Mouse (Mus musculus): ENCODE results near the gene Pter. TPM values are rescaled to one million over a fixed set of nuclear protein-coding genes. Genes with fewer than 3 reads are reported as not detected.

The Pter gene
- total and polyA plus RNA-seq, 3 experiments: 27.2 to 90.9 (median 53.7) TPM

DNA sequence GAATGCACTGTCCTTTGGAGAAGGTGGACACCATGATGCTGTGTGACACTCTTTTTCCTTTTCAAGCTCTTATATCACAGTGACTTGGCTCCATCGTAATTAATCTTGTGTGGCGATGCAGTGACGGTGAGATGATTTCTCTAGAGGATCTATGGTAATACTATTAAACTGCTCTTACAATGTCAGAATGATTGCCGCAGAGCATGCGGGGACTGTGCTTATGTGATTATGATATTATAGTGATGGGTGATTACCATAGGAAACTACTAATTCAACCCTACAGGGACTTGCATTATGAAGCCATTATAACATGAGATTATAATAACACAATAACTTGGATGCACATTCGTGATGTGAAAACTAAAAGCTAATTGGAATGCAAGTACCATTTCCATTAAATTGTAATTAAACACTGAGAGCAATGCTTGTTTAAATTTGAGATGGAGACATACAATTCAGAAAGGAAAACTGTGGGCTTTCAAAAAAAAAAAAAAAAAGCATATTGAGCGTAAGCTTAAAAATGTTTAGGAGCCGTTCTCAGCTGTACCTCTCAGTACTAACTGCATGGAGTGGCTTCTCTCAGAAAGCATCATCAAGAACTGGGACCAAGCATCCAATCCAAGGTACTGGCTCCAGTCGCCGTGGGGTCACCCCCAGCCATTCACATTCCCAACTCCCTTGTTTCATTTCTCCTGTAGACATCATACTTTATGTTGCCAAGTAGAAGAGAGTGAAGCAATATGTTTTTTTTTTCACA is 13.8 kb downstream of the Pter start:
- peaks cover 0 to 12% of the 10 kb centered on the region in 2 experiments; a peak in 2 of 4 replicates for H3K4me1 ChIP-seq (ENCODE audit: control insufficient read depth in 1 of 2, insufficient read depth in 2 of 2)
- H3K36me3 ChIP-seq (replicated peaks in 1 of 2; ENCODE audit: control insufficient read depth in 1 of 2, insufficient read depth in 1 of 2, low read length in 1 of 2): peaks cover 5 to 31% of the 10 kb centered on the region in 2 experiments
- in situ Hi-C loops (cut with MboI; ENCODE audit: low pct_ligation_motif_present, low pct_unique_long_range_greater_than_20kb, low sequenced_read_pairs) (no loop called here), dilution Hi-C loops (cut with MboI; ENCODE audit: extremely low pct_ligation_motif_present, extremely low pct_unique_long_range_greater_than_20kb, low sequenced_read_pairs) (no loop called here)
- no peaks in the 10 kb centered on the region for H3K79me2 ChIP-seq (replicated peaks; ENCODE audit: control insufficient read depth, extremely low read depth, insufficient read depth, poor library complexity, severe bottlenecking)
- H3K4me2 ChIP-seq (ENCODE audit: insufficient read depth, low read depth, poor library complexity, severe bottlenecking): no peak overlapping the region
- no peaks in the 10 kb centered on the region for H3K27me3 ChIP-seq (replicated peaks)
- TF ChIP-seq ZKSCAN1 (IDR thresholded peaks at IDR 0.05; ENCODE audit: borderline replicate concordance, low read depth, low read length) (no peak), CHD1 (IDR thresholded peaks at IDR 0.05; ENCODE audit: low read depth, low read length) (no peak), PAX5 (IDR thresholded peaks at IDR 0.05; ENCODE audit: low read length) (no peak), CTCF (conservative IDR thresholded peaks at IDR 0.05 in 1 of 2, IDR thresholded peaks at IDR 0.05 in 1 of 2; ENCODE audit: low read depth in 2 of 2, low read length in 2 of 2) (no peak), MAX (IDR thresholded peaks at IDR 0.05; ENCODE audit: low read length) (no peak), USF2 (conservative IDR thresholded peaks at IDR 0.05; ENCODE audit: low read depth, low read length) (no peak), USF1 (IDR thresholded peaks at IDR 0.05; ENCODE audit: low read depth, low read length) (no peak), JUN (IDR thresholded peaks at IDR 0.05; ENCODE audit: insufficient read depth, low read depth, low read length) (no peak)
- H3K4me3 ChIP-seq (replicated peaks in 1 of 3; ENCODE audit: low read depth in 2 of 3, low read length in 2 of 3, poor library complexity in 1 of 3): no peak overlapping the region
- no peaks in the 10 kb centered on the region for H3K9me3 ChIP-seq (replicated peaks; ENCODE audit: low read length)
- DNase-seq (ENCODE audit: extremely low read depth): no peak
- H3K27ac ChIP-seq (ENCODE audit: insufficient read depth, low read depth): no peak overlapping the region
- no peak overlapping the region for H3K9ac ChIP-seq (ENCODE audit: insufficient read depth, low read depth)

- in situ Hi-C loops (cut with MboI; ENCODE audit: low pct_ligation_motif_present, low pct_unique_long_range_greater_than_20kb, low sequenced_read_pairs) (no loop called here), dilution Hi-C loops (cut with MboI; ENCODE audit: extremely low pct_ligation_motif_present, extremely low pct_unique_long_range_greater_than_20kb, low sequenced_read_pairs) (no loop called here)
- Histone ChIP-seq H3K4me2 (ENCODE audit: insufficient read depth, low read depth, poor library complexity, severe bottlenecking) (no peak overlapping the region), H3K4me1 (ENCODE audit: control insufficient read depth in 1 of 2, insufficient read depth in 2 of 2) (peaks cover 0 to 9% of the 10 kb centered on the region in 2 experiments; a peak in 2 of 4 replicates), H3K27ac (ENCODE audit: insufficient read depth, low read depth) (no peak overlapping the region), H3K9me3 (replicated peaks; ENCODE audit: low read length) (no peaks in the 10 kb centered on the region), H3K27me3 (replicated peaks) (no peaks in the 10 kb centered on the region), H3K79me2 (replicated peaks; ENCODE audit: control insufficient read depth, extremely low read depth, insufficient read depth, poor library complexity, severe bottlenecking) (no peaks in the 10 kb centered on the region), H3K36me3 (replicated peaks in 1 of 2; ENCODE audit: control insufficient read depth in 1 of 2, insufficient read depth in 1 of 2, low read length in 1 of 2) (peaks cover 5 to 31% of the 10 kb centered on the region in 2 experiments), H3K4me3 (replicated peaks in 1 of 3; ENCODE audit: low read depth in 2 of 3, low read length in 2 of 3, poor library complexity in 1 of 3) (no peak overlapping the region), H3K9ac (ENCODE audit: insufficient read depth, low read depth) (no peak overlapping the region)
- DNase-seq (ENCODE audit: extremely low read depth): no peak
- TF ChIP-seq MAFK (IDR thresholded peaks at IDR 0.05; ENCODE audit: insufficient replicate concordance, low read length): no peak
- no peak for TF ChIP-seq JUN (IDR thresholded peaks at IDR 0.05; ENCODE audit: insufficient read depth, low read depth, low read length)
- TF ChIP-seq EP300 (IDR thresholded peaks at IDR 0.05; ENCODE audit: low read length): no peak
- TF ChIP-seq SMC3 (IDR thresholded peaks at IDR 0.05; ENCODE audit: low read depth, low read length): no peak
- TF ChIP-seq HCFC1 (IDR thresholded peaks at IDR 0.05; ENCODE audit: low read depth, low read length): no peak
- no peak for TF ChIP-seq MAZ (IDR thresholded peaks at IDR 0.05; ENCODE audit: low read depth, low read length)
- TF ChIP-seq NELFE (IDR thresholded peaks at IDR 0.05; ENCODE audit: low read depth, low read length): no peak
- TF ChIP-seq ELF1 (IDR thresholded peaks at IDR 0.05; ENCODE audit: low read depth, low read length): no peak
- no peak for TF ChIP-seq GABPA (IDR thresholded peaks at IDR 0.05; ENCODE audit: insufficient replicate concordance, low read depth, low read length)
- no peak for TF ChIP-seq SIN3A (IDR thresholded peaks at IDR 0.05; ENCODE audit: low read length)
- no peak for TF ChIP-seq CHD2 (IDR thresholded peaks at IDR 0.05; ENCODE audit: low read length)
These were observed 14.8 kb downstream of the Pter start for GRCm38 (mm10) chr2:12938641-12939040.

Data from CH12.LX (cell line).